Mouse (Mus musculus) erythroblast, embryonic 14.5 days (primary cell): ENCODE results near the gene Spdye4b.

Experiments used
- GATA1 ChIP-seq: IDR thresholded peaks from 2 replicates; pipeline ENCODE4 v1.6.1; 2012; ENCODE audit warnings: low read length, inconsistent platforms, mixed read lengths
- TAL1 ChIP-seq: IDR thresholded peaks from 3 replicates; pipeline ENCODE4 v1.6.1; 2012; ENCODE audit warnings: low read length, inconsistent platforms, mixed read lengths

GRCm38 (mm10) chr5:143252039-143252438 lies 71.2 kb downstream of the Spdye4b start:
- TF ChIP-seq GATA1 (no peak), TAL1 (no peak)
